Mouse (Mus musculus) spleen, postnatal 36 days (tissue): Measurements from ENCODE around the gene Tmbim1.
A peak's percentile ranks its signal among the peaks of the same experiment; 100 is the strongest.
"Not testable (repeated sequence)": the region's sequence is repeated elsewhere in the genome, so short reads cannot be mapped to it uniquely, and the experiment has no call there.

Experiments used
- DNase-seq, 2 experiments: peaks; one replicate each; pipeline ENCODE4 v3.0.0; 2022; ENCODE audit warnings: low spot score in 2 of 2, mixed read lengths in 1 of 2

Gene Tmbim1

DNA sequence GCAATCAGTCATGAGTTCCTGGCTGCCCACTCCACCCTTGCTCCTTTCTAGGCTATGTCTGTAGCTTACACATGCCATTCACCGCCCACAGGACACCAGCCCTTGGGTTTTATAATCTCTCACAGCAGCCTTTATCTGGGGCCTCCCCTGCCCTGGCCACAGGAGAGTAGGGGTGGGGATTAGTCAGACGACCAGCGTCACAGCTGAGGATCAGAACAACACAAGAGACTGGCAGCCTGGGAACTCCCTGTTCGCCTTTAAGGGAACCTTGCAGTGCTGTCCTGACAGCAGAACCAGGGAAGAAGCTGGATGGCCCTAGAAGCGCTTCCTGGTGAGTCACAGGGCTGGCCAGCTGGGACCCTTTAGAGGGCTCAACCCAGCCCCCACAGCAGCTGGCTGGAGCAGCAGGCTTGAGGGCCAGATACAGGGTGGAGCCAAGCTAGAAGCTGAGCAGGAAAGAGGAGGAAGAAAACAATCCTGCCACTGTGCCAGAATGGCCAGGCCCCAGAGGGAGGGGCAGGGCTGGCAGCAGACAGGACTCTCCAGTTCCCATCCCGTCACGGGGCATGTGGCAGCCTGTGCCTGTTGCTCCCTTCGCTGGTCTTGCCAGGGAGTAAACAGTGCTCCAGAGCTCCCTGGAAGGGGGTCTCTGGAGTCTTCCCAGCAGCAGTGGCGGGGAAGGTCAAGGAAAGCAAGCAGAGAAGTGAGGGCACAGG lies 9.8 kb downstream of the Tmbim1 start:
- peak; percentile 53 to 64 for DNase-seq

DNA sequence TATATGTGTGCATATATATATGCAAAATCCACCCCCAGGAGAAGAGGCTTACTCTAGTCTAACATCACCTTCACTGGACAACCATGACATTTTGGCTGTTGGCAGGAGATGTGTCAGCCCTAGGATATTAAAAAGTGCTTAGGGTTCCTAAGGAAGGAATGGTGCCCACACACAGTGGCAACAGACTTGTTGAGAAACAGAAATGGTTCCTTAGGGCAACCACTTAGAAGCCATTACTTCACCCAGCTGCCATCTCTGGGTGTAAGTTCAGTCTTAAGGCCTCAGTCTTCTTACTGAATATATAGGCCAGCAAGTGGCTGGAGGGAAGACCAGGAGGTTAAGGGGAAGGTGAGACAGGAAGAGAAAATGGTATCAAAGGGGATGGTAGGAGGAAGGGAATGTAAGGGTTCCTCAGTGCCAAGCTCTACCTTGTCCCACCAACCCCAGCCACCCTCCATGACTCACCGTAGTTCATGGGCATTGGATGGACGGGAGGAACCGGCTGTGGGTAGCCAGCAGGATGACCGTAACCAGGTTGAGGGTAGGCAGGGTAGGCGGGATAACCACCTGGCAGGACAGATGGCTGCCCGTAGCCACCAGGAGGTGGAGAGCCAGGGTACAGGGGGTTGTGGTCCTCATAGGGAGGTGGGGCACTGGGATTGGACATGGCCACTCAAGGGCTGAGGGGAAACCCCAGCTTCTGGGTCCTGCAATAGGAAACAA lies 10.5 kb downstream of the Tmbim1 start:
- DNase-seq, result no peak

GRCm38 (mm10) chr1:74294090-74294643 lies 11.3 kb downstream of the Tmbim1 start:
- DNase-seq, result no peak

GRCm38 (mm10) chr1:74293306-74293960 lies 12.0 kb downstream of the Tmbim1 start:
- no peak for DNase-seq

GRCm38 (mm10) chr1:74292331-74293020 lies 12.9 kb downstream of the Tmbim1 start:
- no peak for DNase-seq

- no peak for DNase-seq
Measured at GRCm38 (mm10) chr1:74290141-74290540, 15.3 kb downstream of the Tmbim1 start.

GRCm38 (mm10) chr1:74289740-74290139 lies 15.7 kb downstream of the Tmbim1 start:
- DNase-seq, result no peak

DNA sequence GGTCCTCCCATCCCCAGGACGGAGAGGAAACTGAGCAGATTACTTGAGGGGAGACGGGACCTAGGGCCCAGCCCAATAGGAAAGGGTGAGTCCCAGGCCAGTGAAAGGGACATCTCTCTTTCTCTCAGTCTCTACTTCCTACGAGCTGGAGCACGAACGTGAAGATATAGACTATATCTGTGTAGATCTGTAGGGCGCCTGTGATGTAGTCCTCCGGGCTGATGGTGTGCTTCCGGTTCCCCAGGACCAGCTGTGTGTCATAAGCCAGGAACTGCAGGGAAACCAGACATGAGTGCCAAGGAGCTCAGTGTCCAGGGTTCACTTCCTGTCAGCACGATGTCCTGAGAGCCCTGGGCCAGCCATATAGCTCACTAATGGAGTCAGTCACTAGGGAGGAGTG lies 16.2 kb downstream of the Tmbim1 start:
- DNase-seq, result no peak

- no peak for DNase-seq
Measured at GRCm38 (mm10) chr1:74288327-74288726, 17.1 kb downstream of the Tmbim1 start.

DNA sequence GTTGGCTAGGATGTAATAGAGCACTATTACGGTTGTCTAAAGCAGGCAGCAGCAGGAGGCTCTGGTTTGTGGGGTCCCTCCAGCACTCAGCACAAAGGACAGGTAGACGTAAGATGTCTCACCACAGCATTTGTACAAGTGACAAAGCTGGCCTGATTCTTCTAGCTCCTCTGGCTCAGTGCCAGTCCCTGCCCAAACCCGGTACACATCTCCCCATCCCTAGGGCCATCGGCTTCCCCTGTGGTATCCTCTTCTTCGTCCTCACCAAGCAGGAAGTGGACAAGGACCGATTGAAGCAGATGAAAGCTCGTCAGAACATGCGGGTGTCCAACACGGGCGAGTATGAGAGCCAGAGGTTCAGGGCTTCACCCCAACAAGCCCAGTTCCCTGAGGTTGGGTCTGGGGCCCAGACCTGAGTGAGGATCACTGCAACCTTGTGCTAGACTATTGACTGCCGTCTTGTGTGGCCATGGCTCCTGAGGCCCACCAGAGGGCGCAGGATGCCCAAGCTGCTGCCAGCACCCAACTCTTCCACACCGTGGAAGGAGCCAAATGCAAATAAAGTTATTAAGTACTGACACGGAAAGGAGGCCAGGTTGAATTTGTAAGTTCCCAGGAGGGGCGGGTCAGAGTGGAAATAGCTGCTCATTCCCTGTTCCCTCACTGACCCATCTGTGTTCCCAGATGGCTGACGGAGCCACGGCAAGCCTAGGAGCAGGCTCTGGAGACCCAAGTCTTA lies 18.4 kb downstream of the Tmbim1 start:
- DNase-seq, result not testable (repeated sequence)

DNA sequence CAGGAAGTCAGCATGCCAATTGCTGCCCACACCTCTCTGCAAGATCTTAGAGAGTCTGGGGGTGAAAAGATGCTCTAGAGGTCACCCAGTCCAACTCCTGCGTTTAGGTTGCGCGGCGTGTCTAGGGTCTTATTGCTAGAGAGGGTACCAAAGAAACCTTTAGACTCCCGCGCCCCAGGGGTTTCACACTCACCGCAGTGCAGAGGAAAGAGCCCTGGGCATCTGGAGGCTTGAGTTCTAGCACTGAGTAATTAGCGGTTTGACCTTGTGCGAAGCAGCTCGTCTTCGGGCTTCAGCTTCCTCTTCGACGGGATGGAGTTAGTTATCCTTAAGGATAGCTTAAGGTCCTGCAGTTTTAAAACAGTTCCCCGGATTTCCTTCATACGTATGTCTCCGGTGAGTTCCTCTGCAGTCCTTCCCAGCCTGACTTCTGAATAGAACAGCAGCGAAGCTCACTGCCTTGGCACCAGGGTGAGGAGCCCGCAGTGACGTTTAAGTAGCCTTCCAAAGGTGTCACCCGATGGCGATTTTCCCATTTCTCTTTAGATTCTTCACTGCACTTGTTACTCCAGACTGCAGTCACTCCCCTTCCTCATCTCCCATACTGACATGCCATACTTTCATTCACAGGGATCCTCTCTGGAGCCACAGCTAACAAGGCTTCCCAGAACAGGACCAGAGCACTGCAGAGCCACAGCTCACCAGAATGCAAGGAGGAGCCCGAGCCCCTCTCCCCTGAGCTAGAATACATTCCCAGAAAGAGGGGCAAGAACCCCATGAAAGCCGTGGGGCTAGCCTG lies 20.0 kb downstream of the Tmbim1 start:
- no peak for DNase-seq

DNA sequence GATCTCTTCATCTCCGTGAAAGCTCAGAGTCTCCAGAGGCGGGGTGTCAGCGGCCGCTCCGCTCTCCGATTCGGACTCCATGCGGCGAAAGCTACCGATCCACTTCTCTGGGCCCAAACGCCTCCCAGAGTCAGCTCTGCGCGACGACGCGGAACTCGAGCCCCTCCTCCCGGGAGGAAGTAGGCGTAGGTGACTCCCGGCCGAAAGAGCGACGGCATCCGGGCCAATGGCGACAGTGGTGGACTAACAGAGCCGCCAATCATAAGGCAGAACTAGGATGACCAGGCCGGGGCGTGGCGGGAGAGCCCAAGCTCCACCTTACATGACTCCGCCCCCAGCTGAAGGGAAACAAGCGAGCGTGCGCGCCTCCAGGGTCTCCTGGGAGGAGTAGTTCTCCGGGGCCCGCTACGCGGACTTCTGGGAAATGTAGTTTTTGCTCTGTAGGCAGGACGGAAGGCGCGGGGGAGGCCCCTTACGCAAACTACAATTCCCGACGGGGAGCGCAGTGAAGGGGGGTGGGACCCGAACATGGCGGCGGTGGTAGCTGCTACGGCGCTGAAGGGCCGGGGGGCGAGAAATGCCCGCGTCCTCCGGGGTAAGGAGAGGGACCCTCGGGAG lies 20.8 kb downstream of the Tmbim1 start, which contains the start of the genes Aamp and Pnkd:
Gene Aamp (minus strand): TSS at position 196 of the 618 bp plus-strand sequence.
Gene Pnkd (plus strand): TSS at position 388 of the 618 bp plus-strand sequence.
- peak; percentile 100 for DNase-seq

DNA sequence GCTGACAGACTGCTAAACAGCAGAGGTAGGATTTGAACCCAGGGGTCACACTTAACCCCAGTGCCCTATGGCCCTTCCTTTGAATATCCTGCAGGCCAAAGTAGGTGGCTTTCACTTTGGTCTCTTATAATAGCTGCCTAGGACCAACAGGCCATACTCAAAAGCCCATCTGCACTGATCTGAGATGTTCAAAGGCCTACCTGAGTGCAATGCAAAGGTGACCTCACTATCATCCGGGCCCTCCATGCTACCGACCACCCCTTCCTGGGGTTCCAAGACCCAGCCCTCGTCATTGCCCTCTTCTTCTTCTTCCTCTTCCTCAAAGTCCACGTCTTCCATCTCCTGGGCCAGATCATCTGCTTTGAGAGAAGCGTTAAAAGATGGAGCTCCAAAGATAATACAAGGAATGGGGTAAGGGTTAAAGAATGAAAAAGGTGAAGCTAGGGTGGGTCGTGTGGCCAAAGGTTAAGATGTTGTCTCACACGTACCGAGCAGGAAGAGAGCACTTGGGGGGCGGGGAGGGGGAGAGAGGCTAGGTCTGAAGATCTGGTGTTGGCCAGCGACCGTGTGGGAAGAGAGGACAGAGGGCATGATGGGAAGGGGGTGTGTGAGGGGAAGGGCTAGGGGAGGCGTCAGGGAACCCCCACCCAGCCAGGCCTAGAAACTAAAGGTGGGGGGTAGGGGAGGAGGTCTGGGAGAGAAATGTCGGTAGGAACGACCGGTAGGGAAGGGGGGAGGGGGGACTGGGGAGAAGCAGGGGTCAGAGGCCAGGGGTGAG lies 21.5 kb downstream of the Tmbim1 start:
- DNase-seq, result peak; percentile 59 to 64

DNA sequence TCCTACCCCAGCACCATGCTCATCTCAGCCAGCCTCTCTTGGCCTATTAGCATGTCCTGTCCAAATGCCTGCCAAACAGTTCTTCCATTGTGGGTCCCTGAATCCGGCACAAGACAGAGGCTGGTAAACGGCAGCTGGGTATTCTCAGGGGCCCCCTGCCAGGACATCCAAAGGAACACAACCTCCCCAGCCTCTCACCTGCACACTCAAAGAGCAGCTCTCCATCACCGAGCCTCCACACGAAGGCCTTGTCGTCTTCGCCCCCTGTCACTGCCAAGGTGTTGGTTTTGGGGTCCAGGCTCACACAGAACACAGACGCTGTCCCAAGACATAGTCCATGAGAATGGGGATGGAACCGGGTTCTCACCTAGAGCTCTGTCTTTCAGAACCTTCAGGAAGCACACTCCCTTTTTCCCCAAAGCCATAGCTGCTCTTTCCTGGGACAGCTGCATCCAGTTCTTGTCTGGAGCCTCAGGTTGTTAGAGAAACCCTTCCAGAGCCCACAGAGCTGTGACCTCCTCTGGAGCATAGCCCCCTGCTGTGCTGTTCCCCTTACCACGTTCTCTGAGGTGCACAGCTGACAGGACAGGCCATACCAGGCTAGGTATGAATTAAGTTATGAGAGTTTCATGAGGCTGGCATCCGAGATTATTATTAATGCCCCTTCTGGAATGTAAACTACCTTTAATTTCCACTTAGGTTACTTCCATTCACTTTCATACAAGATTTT lies 22.4 kb downstream of the Tmbim1 start:
- DNase-seq, result no peak

- DNase-seq, result no peak
Measured at GRCm38 (mm10) chr1:74281886-74282285, 23.5 kb downstream of the Tmbim1 start.

- no peak for DNase-seq
Measured at GRCm38 (mm10) chr1:74281372-74281771, 24.1 kb downstream of the Tmbim1 start.

DNA sequence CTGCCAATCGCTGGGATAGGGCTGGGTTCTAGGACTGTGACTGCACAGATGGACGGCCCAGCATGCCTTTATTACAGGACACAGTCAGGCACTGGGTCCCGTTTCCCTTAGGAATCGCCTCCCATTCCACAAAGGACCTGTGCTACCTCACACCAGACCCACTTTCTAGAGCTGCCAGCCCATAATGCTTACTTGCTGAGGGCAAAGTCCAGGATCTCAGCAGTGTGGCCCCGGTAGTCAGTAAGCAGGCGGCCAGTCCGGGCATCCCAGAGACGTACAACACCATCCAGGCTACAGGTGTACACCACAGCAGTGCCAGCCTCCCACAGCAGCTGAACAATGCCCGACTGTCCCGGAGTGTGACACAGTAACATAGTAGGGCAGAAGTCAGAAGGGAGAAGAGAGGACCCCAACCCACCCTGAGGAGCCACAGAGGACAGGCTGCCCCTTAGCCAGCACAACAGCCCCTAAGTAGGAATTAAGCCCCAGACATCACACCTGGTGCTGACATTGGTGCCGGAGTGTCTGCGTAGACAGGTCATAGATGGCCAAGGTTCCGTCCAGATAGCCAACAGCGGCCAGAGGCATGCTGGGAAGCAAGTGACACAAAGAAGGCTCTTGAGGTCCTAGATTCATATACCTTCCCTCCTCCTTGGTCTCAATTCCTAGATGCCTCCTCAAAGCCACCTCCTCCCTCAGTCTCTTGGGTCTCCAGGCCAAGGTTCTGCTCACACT lies 24.7 kb downstream of the Tmbim1 start:
- no peak for DNase-seq
